Mouse (Mus musculus) myocyte (in vitro differentiated cells): ENCODE measurements at regions not wholly inside any gene's neighbourhood (a gene's known extent, or its start where the extent isn't known, plus 50 kb on each side); places are given as distances from the start of the nearest gene placed in this dataset.

Source experiments
- CEBPB ChIP-seq: IDR thresholded peaks from 2 replicates; pipeline ENCODE4 v1.6.1; 2011; ENCODE audit warnings: mild to moderate bottlenecking, moderate library complexity; ENCODE audit not compliant: poor library complexity, insufficient read depth, severe bottlenecking
- E2F4 ChIP-seq: IDR thresholded peaks from one replicate; pipeline ENCODE4 v1.6.1; 2011; ENCODE audit warnings: mild to moderate bottlenecking, control low read depth, moderate library complexity; ENCODE audit not compliant: insufficient read depth
- POLR2AphosphoS2 ChIP-seq: IDR thresholded peaks from one replicate; pipeline ENCODE4 v1.6.1; 2011; ENCODE audit warnings: low read depth, control low read depth; ENCODE audit not compliant: insufficient read length
- TCF12 ChIP-seq: IDR thresholded peaks from one replicate; pipeline ENCODE4 v1.6.1; 2011; ENCODE audit warnings: mild to moderate bottlenecking, control low read depth; ENCODE audit not compliant: poor library complexity, insufficient read depth, severe bottlenecking
- TCF3 ChIP-seq: IDR thresholded peaks from one replicate; pipeline ENCODE4 v1.6.1; 2011; ENCODE audit warnings: low read depth, control low read depth; ENCODE audit not compliant: insufficient read length

DNA sequence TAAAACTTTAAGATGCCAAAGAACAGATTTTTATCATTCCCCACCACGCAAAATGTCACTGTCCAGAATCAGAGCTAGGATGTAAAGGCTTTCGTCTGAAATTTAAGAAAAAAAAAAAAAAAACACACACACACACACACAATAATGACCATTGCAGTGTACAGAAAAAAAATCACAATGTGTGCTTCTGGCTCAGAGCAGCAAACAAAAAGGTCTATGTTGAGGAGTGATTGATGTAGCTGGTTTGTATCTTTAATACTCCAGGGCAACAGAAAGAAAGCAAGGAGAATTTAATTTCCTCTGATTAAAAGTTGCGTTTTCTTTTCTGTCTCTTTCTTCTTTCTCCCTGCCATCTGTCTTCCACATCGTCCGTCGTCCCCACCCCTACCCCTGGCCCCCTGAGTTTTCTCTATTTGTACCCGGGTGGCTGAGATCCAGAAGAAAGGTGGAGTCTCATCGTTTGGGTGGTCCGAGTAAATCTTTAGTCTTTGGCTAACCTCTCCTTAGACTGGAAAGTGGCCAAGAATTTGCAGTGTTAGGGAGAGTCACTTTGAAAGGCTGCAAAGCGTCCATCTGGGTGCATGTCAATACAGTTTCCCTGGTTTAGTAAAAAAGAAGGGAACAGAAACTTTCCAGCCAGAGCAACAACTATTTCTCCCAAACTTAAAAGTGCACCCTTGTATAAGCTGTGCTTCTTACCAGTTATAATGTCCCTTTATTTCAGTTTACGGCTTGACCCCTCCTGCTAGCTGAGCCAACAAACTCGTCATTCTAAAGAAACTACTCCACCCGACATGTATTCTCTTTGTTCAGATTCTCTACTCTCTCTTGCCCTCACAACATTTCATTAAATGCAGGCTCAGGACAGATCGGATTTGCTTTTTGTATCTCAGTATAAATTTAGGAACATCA lies 199.6 kb upstream of the Cxadr start:
- TF ChIP-seq POLR2AphosphoS2 (no peak), E2F4 (no peak), TCF12 (no peak), CEBPB (no peak), TCF3 (no peak)
